Comparison of ENCODE assay signal across 16 mouse cellular contexts in genomic region chr12:111331573-111331972, GRCm38 (mm10).
"Had no signal": no experiment of that assay in that cellular context is flagged by ENCODE, and none has a peak within 500 bp of the region (broad histone marks: within the 10 kb centered on the region; RNA-seq: fewer than 3 reads in every experiment).

No protein-coding gene starts in this region.

- H3K4me2 ChIP-seq: liver, embryonic 13.5 days; midbrain, embryonic 12.5 days; midbrain, embryonic 15.5 days; neural tube, embryonic 12.5 days; neural tube, embryonic 15.5 days; stomach, embryonic 15.5 days had no signal

- H3K4me1 ChIP-seq: midbrain, embryonic 12.5 days; midbrain, embryonic 15.5 days; neural tube, embryonic 12.5 days; stomach, embryonic 15.5 days had no signal

- H3K9ac ChIP-seq: liver, embryonic 13.5 days; midbrain, embryonic 12.5 days; midbrain, embryonic 15.5 days; neural tube, embryonic 12.5 days; neural tube, embryonic 15.5 days; stomach, embryonic 15.5 days had no signal

- ATAC-seq: midbrain, embryonic 15.5 days had no signal

- H3K9me3 ChIP-seq: liver, embryonic 13.5 days; midbrain, embryonic 12.5 days; midbrain, embryonic 15.5 days; neural tube, embryonic 12.5 days; neural tube, embryonic 15.5 days; stomach, embryonic 15.5 days had no signal

- H3K27ac ChIP-seq: liver, embryonic 13.5 days; midbrain, embryonic 12.5 days; midbrain, embryonic 15.5 days; neural tube, embryonic 12.5 days; neural tube, embryonic 15.5 days; stomach, embryonic 15.5 days had no signal

- H3K4me3 ChIP-seq: liver, embryonic 13.5 days; midbrain, embryonic 12.5 days; midbrain, embryonic 15.5 days; neural tube, embryonic 12.5 days; neural tube, embryonic 15.5 days; stomach, embryonic 15.5 days had no signal

- DNase-seq: kidney, adult 9 months; kidney, postnatal 14 days; kidney, postnatal 4 days; liver, embryonic 13.5 days; lung, adult 2 months; lung, postnatal 14 days; lung, postnatal 4 days; right cerebral cortex, postnatal 25 days; spleen, adult 18-20 months; thymus, adult 18-20 months; thymus, postnatal 36 days had no signal

- H3K27me3 ChIP-seq: liver, embryonic 13.5 days; midbrain, embryonic 12.5 days; midbrain, embryonic 15.5 days; neural tube, embryonic 12.5 days; neural tube, embryonic 15.5 days; stomach, embryonic 15.5 days had no signal
